Comparison of ENCODE assay signal across 8 mouse cellular contexts in the genomic region with DNA sequence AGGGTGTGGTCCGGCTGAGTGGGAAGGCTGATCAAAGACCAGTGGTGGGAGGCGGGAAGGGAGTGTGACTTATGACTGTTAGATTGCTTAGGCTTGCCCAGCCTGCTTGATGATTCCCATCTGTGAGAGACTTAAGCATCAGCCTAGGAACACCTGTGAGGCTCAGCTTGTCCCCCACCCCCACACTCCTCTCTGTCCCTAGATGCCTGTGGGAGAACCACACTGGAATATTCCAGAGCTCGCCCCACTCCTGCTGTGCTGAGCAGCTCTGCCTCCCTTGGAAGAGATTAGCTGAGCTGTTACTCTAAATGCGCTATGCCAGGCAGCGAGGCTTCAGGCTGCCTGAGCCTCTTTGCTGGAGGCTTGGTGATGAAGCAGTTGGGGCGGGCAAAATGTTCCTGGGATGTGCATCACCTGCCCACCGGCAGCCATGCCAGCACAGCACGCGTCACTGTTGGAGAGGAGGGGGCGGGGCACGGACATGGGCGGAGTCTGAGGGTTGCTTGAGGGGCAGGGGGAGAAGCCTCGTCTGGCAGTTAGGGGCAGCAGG. TPM values are rescaled to one million over a fixed set of nuclear protein-coding genes. Genes with fewer than 3 reads are reported as not detected.
DNase-seq lines count a peak whose midpoint lies in the region; ATAC-seq and TF ChIP-seq lines count a peak whose summit lies in the region.
"Not testable (repeated sequence)": the region's sequence is repeated elsewhere in the genome, so short reads cannot be mapped to it uniquely, and the experiment has no call there.

No protein-coding gene starts in this region.

- TF ChIP-seq CTCF in layer of hippocampus, adult 2 months (conservative IDR thresholded peaks at IDR 0.05): not testable (repeated sequence)

- H3K9ac ChIP-seq in limb, embryonic 15.5 days: not testable (repeated sequence)

- H3K27me3 ChIP-seq in hindbrain, embryonic 10.5 days (ENCODE audit: insufficient read depth, poor library complexity, severe bottlenecking): peaks cover 42% of the 10 kb centered on the region
- peaks cover 15% of the 10 kb centered on the region for H3K27me3 ChIP-seq in limb, embryonic 15.5 days
- peaks cover 43% of the 10 kb centered on the region for H3K27me3 ChIP-seq in midbrain, embryonic 10.5 days (ENCODE audit: low read depth, poor library complexity, severe bottlenecking)

- H3K9me3 ChIP-seq in hindbrain, embryonic 10.5 days; limb, embryonic 15.5 days; midbrain, embryonic 10.5 days (replicated peaks): not testable (repeated sequence)

- peak overlapping the region; percentile 29 for H3K4me3 ChIP-seq in hindbrain, embryonic 10.5 days
- H3K4me3 ChIP-seq in layer of hippocampus, adult 2 months: not testable (repeated sequence)
- peak overlapping the region; percentile 11; the same call in 1 of the 2 replicates for H3K4me3 ChIP-seq in limb, embryonic 15.5 days
- peak overlapping the region; percentile 23 for H3K4me3 ChIP-seq in midbrain, embryonic 10.5 days

- peaks cover 34% of the 10 kb centered on the region for H3K4me1 ChIP-seq in hindbrain, embryonic 10.5 days (replicated peaks)
- peaks cover 40% of the 10 kb centered on the region for H3K4me1 ChIP-seq in limb, embryonic 15.5 days
- peaks cover 33% of the 10 kb centered on the region for H3K4me1 ChIP-seq in midbrain, embryonic 10.5 days

- not testable (repeated sequence) for H3K27ac ChIP-seq in hindbrain, embryonic 10.5 days
- H3K27ac ChIP-seq in layer of hippocampus, adult 2 months: peak overlapping the region; percentile 77
- H3K27ac ChIP-seq in limb, embryonic 15.5 days: 0 out of 2 replicates have a peak overlapping the region, but pooled peaks have one; percentile 33
- peak overlapping the region; percentile 33; the same call in 1 of the 2 replicates for H3K27ac ChIP-seq in midbrain, embryonic 10.5 days (replicated peaks)

- 11% methylated on average over 13 of the region's 13 CpGs for WGBS in hindbrain, embryonic 10.5 days
- WGBS in limb, embryonic 15.5 days: 6% methylated on average over 13 of the region's 13 CpGs
- 5% methylated on average over 13 of the region's 13 CpGs for WGBS in midbrain, embryonic 10.5 days

- peaks cover 29% of the 10 kb centered on the region for H3K36me3 ChIP-seq in hindbrain, embryonic 10.5 days
- peaks cover 15% of the 10 kb centered on the region for H3K36me3 ChIP-seq in limb, embryonic 15.5 days
- H3K36me3 ChIP-seq in midbrain, embryonic 10.5 days: peaks cover 34% of the 10 kb centered on the region

- ATAC-seq in frontal cortex, adult (ENCODE audit: low TSS enrichment): peak; percentile 80
- 0 out of 2 replicates have a peak, but pooled peaks have one; percentile 1 for ATAC-seq in limb, embryonic 15.5 days (ENCODE audit: insufficient number of reproducible peaks, low FRiP score, low TSS enrichment, low read depth)

- H3K4me2 ChIP-seq in limb, embryonic 15.5 days: peak overlapping the region; percentile 44

- peak; percentile 19 for DNase-seq in CD4-positive helper T cell, adult 2 months (ENCODE audit: low read depth, low spot score)
- peak; percentile 64 for DNase-seq in embryo, embryonic 10 days (ENCODE audit: low spot score)
- DNase-seq in hindbrain, embryonic 10.5 days (ENCODE audit: low spot score): peak; percentile 68
- peak; percentile 46 to 65 for DNase-seq in layer of hippocampus, adult 2 months (ENCODE audit: low spot score in 2 of 2)
- peak; percentile 61 for DNase-seq in midbrain, embryonic 10.5 days (ENCODE audit: low spot score)
- peak; percentile 76 for DNase-seq in right cerebral cortex, postnatal 25 days

RNA-seq across cellular contexts. Expression of gene Notch3, which starts 48.7 kb away (rescaled TPM):
- polyA plus RNA-seq in hindbrain, embryonic 10.5 days (2016; fragmentation: Nextera tagmentation; extraction: Ambion mirVana): 22.9 and 26.0 TPM in 2 replicates
- 1 to 10 TPM; 7.2 to 7.7 TPM for total RNA-seq in layer of hippocampus, adult 2 months (2021)
- 16.7 and 17.5 TPM in 2 replicates for polyA plus RNA-seq in limb, embryonic 15.5 days (2015; fragmentation: Nextera tagmentation; extraction: Ambion mirVana)
- 23.4 and 28.2 TPM in 2 replicates for polyA plus RNA-seq in midbrain, embryonic 10.5 days (2016; fragmentation: Nextera tagmentation; extraction: Ambion mirVana)

Comparison
In these comparisons a context has a peak if more than half of its experiments do, and no peak if none do; other contexts are left out.
1. DNase-seq: peak in every context shown above with its lines; median percentile 76 in right cerebral cortex, postnatal 25 days; 68 in hindbrain, embryonic 10.5 days; 64 in embryo, embryonic 10 days; 61 in midbrain, embryonic 10.5 days; 56 in layer of hippocampus, adult 2 months; 19 in CD4-positive helper T cell, adult 2 months.